Mouse (Mus musculus) ZHBTc4 (cell line): Measurements from ENCODE around the gene Gtf2h1.
"Not testable (repeated sequence)": the region's sequence is repeated elsewhere in the genome, so short reads cannot be mapped to it uniquely, and the experiment has no call there.

Source experiments
- DNase-seq: peaks from one replicate; pipeline ENCODE4 v3.0.0-alpha.2; 2011; ENCODE audit warnings: low read depth, low spot score

The Gtf2h1 gene

GRCm38 (mm10) chr7:46830799-46831590 is 35.1 kb downstream of the Gtf2h1 start:
- DNase-seq, result no peak

GRCm38 (mm10) chr7:46831693-46832092 is 35.8 kb downstream of the Gtf2h1 start:
- no peak for DNase-seq

- DNase-seq, result not testable (repeated sequence)
Measured at GRCm38 (mm10) chr7:46832112-46832810, 36.4 kb downstream of the Gtf2h1 start.

- DNase-seq, result no peak
Measured at GRCm38 (mm10) chr7:46833266-46833665, 37.4 kb downstream of the Gtf2h1 start.

- no peak for DNase-seq
Measured at GRCm38 (mm10) chr7:46833670-46834255, 37.9 kb downstream of the Gtf2h1 start.

GRCm38 (mm10) chr7:46834994-46835610 is 39.2 kb downstream of the Gtf2h1 start:
- DNase-seq, result no peak

- DNase-seq, result no peak
Measured at GRCm38 (mm10) chr7:46836357-46836756, 40.5 kb downstream of the Gtf2h1 start.

GRCm38 (mm10) chr7:46837073-46837472 is 41.2 kb downstream of the Gtf2h1 start:
- no peak for DNase-seq

- no peak for DNase-seq
Measured at GRCm38 (mm10) chr7:46838104-46838671, 42.3 kb downstream of the Gtf2h1 start.

- peak; percentile 89 for DNase-seq
Measured at GRCm38 (mm10) chr7:46838891-46839302, 43.0 kb downstream of the Gtf2h1 start.

- DNase-seq, result no peak
Measured at GRCm38 (mm10) chr7:46839446-46839845, 43.5 kb downstream of the Gtf2h1 start.

GRCm38 (mm10) chr7:46839861-46840260 is 44.0 kb downstream of the Gtf2h1 start:
- DNase-seq, result no peak

- no peak for DNase-seq
Measured at GRCm38 (mm10) chr7:46840326-46840725, 44.4 kb downstream of the Gtf2h1 start.

GRCm38 (mm10) chr7:46840787-46841525 is 45.1 kb downstream of the Gtf2h1 start, which contains the start of gene Ldha:
Ldha (plus strand) TSS chr7:46841475.
- no peak for DNase-seq

- DNase-seq, result no peak
Measured at GRCm38 (mm10) chr7:46842278-46842677, 46.4 kb downstream of the Gtf2h1 start.

- DNase-seq, result no peak
Measured at GRCm38 (mm10) chr7:46843576-46843975, 47.7 kb downstream of the Gtf2h1 start.

- peak; percentile 96 for DNase-seq
Measured at GRCm38 (mm10) chr7:46845211-46845977, 49.5 kb downstream of the Gtf2h1 start.

- no peak for DNase-seq
Measured at GRCm38 (mm10) chr7:46845978-46846485, 50.1 kb downstream of the Gtf2h1 start.

GRCm38 (mm10) chr7:46846486-46847244 is 50.8 kb downstream of the Gtf2h1 start:
- peak; percentile 90 for DNase-seq
